Comparison of ENCODE assay signal across 24 mouse cellular contexts in the genomic region with DNA sequence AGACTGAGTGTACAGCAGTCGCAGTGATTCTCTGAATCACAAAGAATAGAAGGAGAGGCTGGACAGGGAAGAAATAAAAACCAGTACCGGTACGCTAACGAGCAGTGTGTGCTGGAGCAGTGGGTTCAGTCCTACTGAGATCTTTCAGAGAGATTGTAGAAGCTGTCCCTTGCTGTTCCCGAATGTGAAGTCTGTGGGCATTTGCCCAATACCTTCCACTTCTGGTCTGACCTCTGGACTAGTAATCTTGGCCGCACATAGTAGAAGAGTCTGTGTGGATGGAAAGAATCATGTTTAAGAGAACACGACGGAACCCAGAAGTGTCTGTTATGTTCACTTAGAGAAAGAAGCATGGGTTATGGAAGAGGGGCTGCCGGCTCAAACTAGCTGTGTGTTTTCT. TPM values are rescaled to one million over a fixed set of nuclear protein-coding genes. Genes with fewer than 3 reads are reported as not detected.
DNase-seq lines count a peak whose midpoint lies in the region; ATAC-seq and TF ChIP-seq lines count a peak whose summit lies in the region.
"Had no signal": no experiment of that assay in that cellular context is flagged by ENCODE, and none has a peak within 500 bp of the region (broad histone marks: within the 10 kb centered on the region; RNA-seq: fewer than 3 reads in every experiment).

No protein-coding gene starts in this region.

- DNase-seq in liver, adult 2 months (ENCODE audit: extremely low read depth, low read depth, low spot score): peak; percentile 82
- peak; percentile 30 for DNase-seq in lung, postnatal 36 days
- DNase-seq in lung, postnatal 25 days (ENCODE audit: low spot score): no peak
- peak; percentile 19 for DNase-seq in adipocyte (ENCODE audit: low spot score)
- no peak for DNase-seq in retina, postnatal 1 day
- DNase-seq in adrenal gland, postnatal 14 days: no peak
- DNase-seq: cerebellum, adult 11 months; cerebellum, adult 18-20 months; cerebellum, adult 8-10 months; cerebellum, adult 9-11 months; cerebellum, postnatal 14 days; cerebellum, postnatal 36 days; embryo, embryonic 11 days had no signal

- no peaks in the 10 kb centered on the region for H3K27me3 ChIP-seq in liver, adult 2 months (ENCODE audit: control insufficient read depth, insufficient read depth, low read length)
- H3K27me3 ChIP-seq in liver, embryonic 12.5 days (replicated peaks): peaks cover 16% of the 10 kb centered on the region; the same call in 1 of the 2 replicates
- H3K27me3 ChIP-seq: embryonic facial prominence, embryonic 13.5 days; embryonic facial prominence, embryonic 15.5 days; forebrain, embryonic 12.5 days had no signal

- no peaks in the 10 kb centered on the region for H3K79me2 ChIP-seq in liver, adult 2 months (ENCODE audit: control insufficient read depth, insufficient read depth, low read length)

- H3K4me1 ChIP-seq in liver, adult 2 months (ENCODE audit: control insufficient read depth, insufficient read depth, low read length): peaks cover 12% of the 10 kb centered on the region
- H3K4me1 ChIP-seq in liver, embryonic 12.5 days: peaks cover 6% of the 10 kb centered on the region
- H3K4me1 ChIP-seq: embryonic facial prominence, embryonic 13.5 days; embryonic facial prominence, embryonic 15.5 days; forebrain, embryonic 12.5 days had no signal

- WGBS in liver, adult 2 months: 35% methylated on average over 9 of the region's 9 CpGs
- WGBS in liver, embryonic 12.5 days (ENCODE audit: insufficient replicate concordance): 69% methylated on average over 9 of the region's 9 CpGs

- ATAC-seq in liver, embryonic 12.5 days: no peak
- ATAC-seq: activated CD4-positive, CD25-positive, alpha-beta regulatory T cell, adult 4 months; forebrain, embryonic 14.5 days; forebrain, embryonic 16.5 days; Patski had no signal

- no peak overlapping the region for H3K4me2 ChIP-seq in liver, embryonic 12.5 days
- H3K4me2 ChIP-seq: embryonic facial prominence, embryonic 13.5 days; embryonic facial prominence, embryonic 15.5 days; forebrain, embryonic 12.5 days had no signal

- TF ChIP-seq POLR2A in liver, adult 2 months (IDR thresholded peaks at IDR 0.05; ENCODE audit: extremely low read depth, insufficient read depth, low read length): no peak

- H3K36me3 ChIP-seq in liver, adult 2 months (ENCODE audit: control insufficient read depth, insufficient read depth, low read length): no peaks in the 10 kb centered on the region
- no peaks in the 10 kb centered on the region for H3K36me3 ChIP-seq in liver, embryonic 12.5 days
- H3K36me3 ChIP-seq: embryonic facial prominence, embryonic 13.5 days; embryonic facial prominence, embryonic 15.5 days; forebrain, embryonic 10.5 days; forebrain, embryonic 12.5 days; G1E had no signal

- TF ChIP-seq CTCF in liver, adult 2 months (IDR thresholded peaks at IDR 0.05; ENCODE audit: low read depth, low read length): no peak

- H3K9me3 ChIP-seq in liver, embryonic 12.5 days (replicated peaks): no peaks in the 10 kb centered on the region
- H3K9me3 ChIP-seq: embryonic facial prominence, embryonic 13.5 days; embryonic facial prominence, embryonic 15.5 days; forebrain, embryonic 10.5 days; forebrain, embryonic 12.5 days; G1E had no signal

- H3K27ac ChIP-seq in liver, adult 2 months (replicated peaks; ENCODE audit: insufficient read depth, low read depth, low read length): peak overlapping the region; percentile 78
- no peak overlapping the region for H3K27ac ChIP-seq in liver, embryonic 12.5 days
- H3K27ac ChIP-seq: embryonic facial prominence, embryonic 13.5 days; embryonic facial prominence, embryonic 15.5 days; forebrain, embryonic 10.5 days; forebrain, embryonic 12.5 days had no signal

- no peak overlapping the region for H3K4me3 ChIP-seq in liver, adult 2 months (ENCODE audit: insufficient read depth, low read depth, low read length)
- no peak overlapping the region for H3K4me3 ChIP-seq in liver, embryonic 12.5 days
- H3K4me3 ChIP-seq: embryonic facial prominence, embryonic 13.5 days; embryonic facial prominence, embryonic 15.5 days; erythroblast, embryonic 14.5 days; forebrain, embryonic 10.5 days; forebrain, embryonic 12.5 days had no signal

- H3K9ac ChIP-seq in liver, adult 2 months (ENCODE audit: low read depth, low read length): peak overlapping the region; percentile 60
- H3K9ac ChIP-seq in liver, embryonic 12.5 days: no peak overlapping the region
- H3K9ac ChIP-seq: embryonic facial prominence, embryonic 13.5 days; embryonic facial prominence, embryonic 15.5 days; forebrain, embryonic 12.5 days had no signal

RNA-seq across cellular contexts. Expression of gene R3hcc1l, which starts 8.9 kb away (rescaled TPM):
- 11.9 and 14.7 TPM in 2 replicates for total RNA-seq in liver, adult 2 months (2014; rRNA removed)
- polyA plus RNA-seq in liver, adult 2 months (2012; rRNA removed): 2.4 TPM in 2 replicates
- 13.9 and 15.7 TPM in 2 replicates for polyA plus RNA-seq in liver, embryonic 12.5 days (2016; fragmentation: Nextera tagmentation; extraction: Ambion mirVana)
- 23.9 and 26.2 TPM in 2 replicates for total RNA-seq in adrenal gland, postnatal 14 days (2021)

Comparison
In these comparisons a context has a peak if more than half of its experiments do, and no peak if none do; other contexts are left out.
1. DNase-seq: peak in liver, adult 2 months (single experiment), lung, postnatal 36 days (single experiment) and adipocyte (single experiment); none in lung, postnatal 25 days (single experiment), retina, postnatal 1 day (single experiment) and adrenal gland, postnatal 14 days (single experiment).